Mouse (Mus musculus) E14TG2a.4 (cell line): ENCODE data around the gene Anln.
"Not testable (repeated sequence)": the region's sequence is repeated elsewhere in the genome, so short reads cannot be mapped to it uniquely, and the experiment has no call there.

Experiments used
- H3K27me3 ChIP-seq: 2 replicates; pipeline ENCODE4 v1.6.1; 2014; ENCODE audit warnings: low read length, control low read depth; ENCODE audit not compliant: insufficient read depth
- H3K36me3 ChIP-seq: 2 replicates; pipeline ENCODE4 v1.6.1; 2014; ENCODE audit warnings: low read length, control low read depth; ENCODE audit not compliant: insufficient read depth
- H3K4me1 ChIP-seq: replicated peaks from 2 replicates; pipeline ENCODE4 v1.6.1; 2014; ENCODE audit warnings: low read depth, low read length, control low read depth
- H3K4me3 ChIP-seq: replicated peaks from 2 replicates; pipeline ENCODE4 v1.5.1; 2014; ENCODE audit warnings: mild to moderate bottlenecking, low read length
- H3K9me3 ChIP-seq: 2 replicates; pipeline ENCODE4 v1.6.1; 2014; ENCODE audit warnings: low read length, control low read depth
- CTCF ChIP-seq: conservative IDR thresholded peaks from 2 replicates; pipeline ENCODE4 v1.5.1; 2014; ENCODE audit warnings: low read length
- NANOG ChIP-seq: IDR thresholded peaks from 2 replicates; pipeline ENCODE4 v1.6.1; 2014; ENCODE audit warnings: borderline replicate concordance, low read length, mixed read lengths
- POU5F1 ChIP-seq: IDR thresholded peaks from 2 replicates; pipeline ENCODE4 v1.6.1; 2014; ENCODE audit warnings: low read length, borderline replicate concordance

The Anln gene

DNA sequence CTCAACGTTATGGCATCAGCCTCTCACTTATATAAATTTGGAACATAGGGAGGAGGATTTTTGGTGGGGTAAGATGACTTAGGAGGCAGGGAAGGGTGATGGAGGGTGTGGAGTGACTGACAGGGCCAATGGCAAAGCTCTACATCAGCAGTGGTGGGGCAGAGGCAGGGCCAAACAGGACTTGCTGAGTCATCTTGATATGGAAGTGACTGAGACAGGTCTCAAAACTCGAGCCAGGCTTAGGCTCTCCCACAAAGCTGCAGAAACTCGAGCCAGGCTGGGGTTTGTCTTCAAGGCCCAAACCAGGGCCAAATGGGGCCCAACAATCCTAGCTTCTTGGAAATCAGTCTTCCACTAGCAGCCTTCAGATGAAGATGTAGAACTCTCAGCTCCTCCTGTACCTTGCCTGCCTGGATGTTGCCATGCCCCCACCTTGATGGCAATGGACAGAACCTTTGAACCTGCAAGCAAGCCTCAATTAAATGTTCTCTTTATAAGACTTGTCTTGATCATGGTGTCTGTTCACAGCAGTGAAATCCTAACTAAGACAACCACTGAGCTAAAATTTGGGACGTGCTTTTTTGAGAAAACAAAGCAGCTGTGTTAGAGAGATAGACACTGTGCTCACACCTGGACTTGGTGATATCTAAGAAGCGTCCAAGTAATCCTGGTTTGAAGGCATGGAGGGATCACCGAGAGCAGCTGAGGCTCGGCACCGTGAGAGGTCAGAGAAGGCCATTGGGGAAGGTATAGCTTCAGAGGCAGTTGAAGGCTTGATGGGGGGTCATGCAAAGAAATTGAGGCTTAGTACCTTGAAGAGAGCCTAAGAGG is 66.4 kb downstream of the Anln start:
- Histone ChIP-seq H3K4me3 (0 out of 2 replicates have a peak overlapping the region, but pooled peaks have one; percentile 5), H3K4me1 (peaks cover 48% of the 10 kb centered on the region), H3K36me3 (peaks cover 4% of the 10 kb centered on the region; the same call in 1 of the 2 replicates), H3K27me3 (no peaks in the 10 kb centered on the region), H3K9me3 (peaks cover 9% of the 10 kb centered on the region)
- TF ChIP-seq CTCF = no peak
- no peak for TF ChIP-seq NANOG
- no peak for TF ChIP-seq POU5F1

DNA sequence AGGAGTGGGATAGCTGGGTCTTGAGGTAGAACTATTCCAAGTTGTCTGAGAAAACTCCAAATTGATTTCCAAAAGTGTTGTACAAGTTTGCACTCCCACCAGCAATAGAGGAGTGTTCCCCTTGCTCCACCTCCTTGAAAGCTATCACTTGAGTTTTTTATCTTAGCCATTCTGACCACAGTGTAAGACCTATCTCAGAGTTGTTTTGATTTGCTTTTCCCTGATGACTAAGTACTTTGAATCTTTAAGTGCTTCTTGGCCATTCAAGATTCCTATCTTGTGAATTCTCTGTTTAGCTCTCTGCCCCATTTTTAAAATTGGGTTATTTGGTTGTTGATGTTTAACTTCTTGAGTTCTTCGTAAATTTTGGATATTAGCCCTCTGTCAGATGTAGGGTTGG is 69.9 kb downstream of the Anln start:
- peaks cover 9% of the 10 kb centered on the region for H3K36me3 ChIP-seq
- no peak overlapping the region for H3K4me3 ChIP-seq
- H3K9me3 ChIP-seq = peaks cover 25% of the 10 kb centered on the region
- no peak for TF ChIP-seq POU5F1
- no peak for TF ChIP-seq NANOG
- no peak for TF ChIP-seq CTCF
- H3K4me1 ChIP-seq = peaks cover 47% of the 10 kb centered on the region
- H3K27me3 ChIP-seq = no peaks in the 10 kb centered on the region

DNA sequence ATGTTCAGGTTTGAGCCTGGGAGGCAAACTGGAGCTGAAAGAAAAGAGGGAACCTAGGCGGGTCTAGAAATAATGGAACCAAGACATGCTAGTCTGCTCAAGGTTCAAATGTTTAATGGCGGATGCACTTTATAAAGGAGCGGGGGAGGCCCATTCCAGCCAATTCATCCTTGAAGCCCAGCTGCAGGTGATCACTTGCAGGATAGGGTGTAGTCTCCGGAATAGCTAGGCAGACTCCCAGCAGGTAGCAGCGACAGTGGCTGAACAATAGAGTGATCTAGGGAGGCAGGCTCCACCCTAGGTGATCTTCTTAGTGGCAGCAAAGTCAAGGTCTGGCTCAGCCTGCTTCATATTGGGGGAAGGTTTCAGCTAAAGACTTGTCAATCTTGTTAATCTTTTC is 72.9 kb downstream of the Anln start:
- not testable (repeated sequence) for H3K27me3 ChIP-seq, H3K4me3 ChIP-seq, H3K36me3 ChIP-seq
- TF ChIP-seq NANOG = peak; percentile 64
- Histone ChIP-seq H3K4me1 (peaks cover 24% of the 10 kb centered on the region), H3K9me3 (peaks cover 53% of the 10 kb centered on the region)

DNA sequence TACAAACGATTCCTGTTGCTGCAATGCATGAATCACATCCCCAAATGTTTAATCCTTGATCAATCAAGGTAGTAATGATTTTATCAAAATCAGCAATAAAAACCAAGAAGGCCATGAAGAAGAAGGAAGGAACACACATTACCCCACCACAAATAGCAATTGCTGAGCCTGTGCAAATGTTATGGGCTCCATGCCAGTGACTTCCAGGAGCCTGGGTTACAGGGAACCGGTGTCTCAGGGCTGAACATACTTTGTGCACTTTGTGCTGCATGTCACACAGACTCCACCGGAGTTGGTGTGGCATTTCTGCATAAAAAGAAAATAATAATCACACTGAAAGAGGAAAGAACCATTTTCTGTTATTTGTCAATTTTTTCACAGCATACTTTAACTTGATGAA is 74.9 kb downstream of the Anln start:
- Histone ChIP-seq H3K4me3 (no peak overlapping the region), H3K4me1 (peaks cover 24% of the 10 kb centered on the region), H3K36me3 (peaks cover 9% of the 10 kb centered on the region), H3K27me3 (no peaks in the 10 kb centered on the region), H3K9me3 (peaks cover 73% of the 10 kb centered on the region)
- no peak for TF ChIP-seq POU5F1
- TF ChIP-seq NANOG = no peak
- no peak for TF ChIP-seq CTCF

DNA sequence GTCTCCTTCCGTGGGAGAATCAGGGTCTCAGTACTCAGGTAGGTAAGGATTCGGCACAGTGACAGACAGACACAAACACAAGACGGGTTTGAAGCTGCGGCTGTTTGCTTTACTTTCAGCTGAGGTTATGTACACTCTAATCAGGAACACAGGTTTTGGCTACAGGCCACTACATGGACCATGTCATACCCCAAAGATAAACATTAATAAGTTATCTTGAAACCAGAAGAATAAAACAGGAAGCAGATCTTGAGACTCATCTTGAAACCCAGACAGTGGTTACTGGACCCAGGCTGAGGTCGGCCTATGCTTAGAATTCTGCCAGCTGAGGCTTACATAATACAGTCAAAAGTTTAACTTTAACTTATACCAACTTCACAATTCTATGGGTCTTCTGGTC is 75.8 kb downstream of the Anln start:
- TF ChIP-seq CTCF = no peak
- no peak for TF ChIP-seq POU5F1
- TF ChIP-seq NANOG = no peak
- Histone ChIP-seq H3K4me3 (no peak overlapping the region), H3K9me3 (peaks cover 77% of the 10 kb centered on the region), H3K27me3 (no peaks in the 10 kb centered on the region), H3K4me1 (peaks cover 24% of the 10 kb centered on the region), H3K36me3 (peaks cover 9% of the 10 kb centered on the region)

DNA sequence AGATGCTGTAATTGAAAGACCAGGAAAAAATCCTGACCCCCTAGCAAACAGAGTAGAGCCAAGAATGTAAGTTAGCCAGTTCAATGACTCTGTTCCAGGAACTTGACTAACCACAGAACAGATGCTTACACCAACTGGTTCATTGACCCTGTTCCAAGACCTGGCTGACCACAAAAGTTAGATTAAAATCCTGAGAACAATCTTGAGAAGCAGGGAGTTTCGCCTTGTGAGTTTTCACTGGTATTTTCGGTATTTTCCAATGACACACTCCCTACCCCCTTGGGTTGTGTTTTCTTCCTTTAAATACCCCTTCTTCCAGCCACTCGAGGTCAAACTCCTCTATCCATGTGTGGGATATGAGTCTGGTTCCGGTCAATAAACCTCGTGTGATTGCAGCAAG is 79.3 kb downstream of the Anln start:
- Histone ChIP-seq H3K4me1 (peaks cover 23% of the 10 kb centered on the region), H3K4me3 (no peak overlapping the region)
- TF ChIP-seq CTCF (no peak), POU5F1 (no peak), NANOG (no peak)

DNA sequence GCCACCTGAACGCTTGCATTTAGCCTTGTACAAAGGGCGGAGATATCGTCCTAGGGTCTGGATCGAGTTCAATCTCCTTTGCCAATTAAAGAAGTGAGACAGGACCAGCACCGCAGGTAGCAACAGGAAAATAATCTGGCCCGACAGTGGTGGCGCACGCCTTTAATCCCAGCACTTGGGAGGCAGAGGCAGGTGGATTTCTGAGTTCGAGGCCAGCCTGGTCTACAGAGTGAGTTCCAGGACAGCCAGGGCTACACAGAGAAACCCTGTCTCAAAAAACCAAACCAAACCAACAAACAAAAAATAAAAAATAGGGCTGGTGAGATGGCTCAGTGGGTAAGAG is 81.1 kb downstream of the Anln start:
- Histone ChIP-seq H3K36me3 (peaks cover 20% of the 10 kb centered on the region), H3K4me3 (peak overlapping the region; percentile 98), H3K4me1 (peaks cover 28% of the 10 kb centered on the region), H3K9me3 (peaks cover 49% of the 10 kb centered on the region)
- not testable (repeated sequence) for H3K27me3 ChIP-seq

More for the DNA sequence above, 79.3 kb downstream of the Anln start:
- Histone ChIP-seq H3K27me3 (no peaks in the 10 kb centered on the region), H3K9me3 (peaks cover 58% of the 10 kb centered on the region), H3K36me3 (peaks cover 6% of the 10 kb centered on the region)

DNA sequence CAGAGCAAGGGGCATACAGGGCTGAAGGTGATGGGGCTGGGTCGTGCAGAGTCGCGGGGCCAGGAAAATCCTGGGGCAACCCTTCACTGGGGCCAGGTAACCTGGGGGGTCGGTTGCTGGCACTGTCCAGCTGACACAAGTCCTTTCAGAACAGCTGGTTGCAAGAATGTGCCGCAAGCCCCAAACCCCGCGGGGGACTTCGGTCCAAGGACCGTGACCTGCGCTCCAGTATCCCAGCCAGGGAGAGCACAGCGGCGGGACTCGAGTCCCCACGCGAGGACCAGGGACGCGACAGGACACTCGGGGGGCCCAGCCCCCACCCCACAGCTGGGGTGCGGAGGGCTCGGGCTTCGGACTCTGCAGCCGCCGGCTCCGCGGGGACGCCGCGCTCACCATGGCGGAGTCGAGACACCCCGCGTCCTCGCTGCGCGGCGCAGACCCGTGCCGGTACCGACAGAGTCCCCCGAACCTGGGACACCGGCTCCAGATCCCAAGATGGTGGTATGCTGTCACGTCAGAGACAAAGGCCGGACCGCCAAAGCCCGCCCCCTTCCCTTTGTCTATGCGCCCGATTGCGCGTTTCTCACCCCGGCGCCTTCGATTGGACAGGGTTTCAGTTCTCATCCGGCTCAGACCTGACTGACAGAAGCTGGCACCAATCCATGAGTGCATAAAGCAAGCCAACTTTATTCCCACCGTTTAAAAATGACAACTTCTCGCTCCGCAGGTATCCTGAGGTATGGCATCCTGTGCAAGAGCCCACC is 81.7 kb downstream of the Anln start, which contains the start of gene Zfp810:
TSS of gene Zfp810 (minus strand) at position 493 of the 764 bp plus-strand sequence.
- H3K9me3 ChIP-seq = peaks cover 44% of the 10 kb centered on the region
- H3K27me3 ChIP-seq = no peaks in the 10 kb centered on the region
- H3K36me3 ChIP-seq = peaks cover 20% of the 10 kb centered on the region
- H3K4me3 ChIP-seq = peak within 1 kb of the TSS; percentile 98
- peaks cover 28% of the 10 kb centered on the region for H3K4me1 ChIP-seq
- no peak for TF ChIP-seq CTCF
- no peak for TF ChIP-seq NANOG
- no peak for TF ChIP-seq POU5F1
